Mouse (Mus musculus): ENCODE data around the gene Fstl3. TPM values are rescaled to one million over a fixed set of nuclear protein-coding genes. Genes with fewer than 3 reads are reported as not detected.

The Fstl3 gene
- total RNA-seq, 2 experiments from 2014 or later: 1.7 to 2.2 TPM

GRCm38 (mm10) chr10:79781139-79781538 lies 4.1 kb downstream of the Fstl3 start:
- DNase-seq (ENCODE audit: low spot score in 2 of 2): no peak
- intact Hi-C loops (cut with DNase I): no loop called here

DNA sequence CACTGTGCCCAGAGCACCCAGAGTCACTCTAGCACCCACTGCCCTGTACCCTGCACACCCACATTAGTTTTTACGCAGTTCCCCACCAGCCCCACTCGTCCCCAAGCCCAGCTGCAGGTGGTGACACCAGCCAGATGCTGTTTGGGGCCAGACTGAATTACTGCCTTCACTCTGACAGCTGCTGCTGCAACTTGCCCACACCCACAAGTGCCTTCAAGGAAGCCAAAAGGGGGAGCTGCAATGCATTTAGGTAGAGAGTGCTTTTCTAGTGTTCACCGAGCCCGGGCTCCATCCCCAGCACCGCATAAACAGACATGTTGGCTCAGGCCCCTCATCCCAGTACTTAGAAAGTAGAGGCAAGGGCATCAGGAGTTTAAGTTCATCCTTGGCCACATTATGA lies 4.9 kb downstream of the Fstl3 start:
- intact Hi-C loops (cut with DNase I): no loop called here
- no peak for DNase-seq (ENCODE audit: low spot score in 2 of 2)

- DNase-seq (ENCODE audit: low spot score in 2 of 2): no peak
- intact Hi-C loops (cut with DNase I): no loop called here
These were observed 6.0 kb downstream of the Fstl3 start for GRCm38 (mm10) chr10:79783050-79783449.

- intact Hi-C loops (cut with DNase I): no loop called here
- no peak for DNase-seq (ENCODE audit: low spot score in 2 of 2)
These were observed 7.1 kb downstream of the Fstl3 start for GRCm38 (mm10) chr10:79783920-79784800.

DNA sequence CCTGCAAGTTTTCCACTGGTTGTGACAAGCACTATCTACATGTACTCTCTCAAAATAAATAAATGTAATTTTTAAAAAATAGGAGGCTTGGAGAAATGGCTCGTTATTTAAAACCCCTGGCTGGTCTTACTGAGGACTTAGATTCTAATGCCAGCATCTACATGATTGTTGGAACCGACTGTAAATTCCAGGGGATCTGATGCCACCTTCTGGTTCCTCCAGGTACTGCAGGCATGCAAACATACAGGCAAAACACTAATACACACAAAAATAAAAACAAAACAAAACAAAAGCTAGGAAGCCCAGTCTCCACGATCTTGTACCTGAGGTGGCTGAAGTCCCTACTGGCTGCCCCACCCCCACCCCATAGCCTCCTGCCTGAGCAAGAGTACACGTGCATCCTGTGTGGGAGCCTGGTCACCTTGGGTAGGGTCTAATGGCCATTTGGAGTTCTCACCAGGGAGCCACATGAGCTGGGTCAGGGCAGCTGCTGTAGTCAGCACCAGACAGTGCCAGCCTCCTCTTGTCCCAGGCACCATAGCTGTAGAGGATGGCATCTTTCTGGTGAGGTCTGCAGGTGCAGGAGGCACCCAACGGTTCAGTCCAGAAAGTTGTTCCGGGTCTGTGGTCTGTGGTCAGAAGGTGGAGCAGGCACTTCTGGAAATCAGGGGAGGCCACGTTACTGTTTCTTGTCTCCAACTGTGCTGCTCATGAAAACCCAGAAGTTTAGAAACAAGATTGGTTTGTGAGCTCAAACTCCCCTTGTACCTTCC lies 11.5 kb downstream of the Fstl3 start:
- intact Hi-C loops (cut with DNase I): no loop called here
- DNase-seq (ENCODE audit: low spot score in 2 of 2): peak; percentile 76 to 84

GRCm38 (mm10) chr10:79789581-79789980 lies 12.5 kb downstream of the Fstl3 start:
- intact Hi-C loops (cut with DNase I): no loop called here

GRCm38 (mm10) chr10:79790861-79791260 lies 13.8 kb downstream of the Fstl3 start, which contains the start of gene Prss57:
Gene Prss57 (minus strand): TSS chr10:79790961.
- DNase-seq (ENCODE audit: low spot score in 2 of 2): no peak
- intact Hi-C loops (cut with DNase I): no loop called here

More at GRCm38 (mm10) chr10:79789581-79789980, 12.5 kb downstream of the Fstl3 start:
- no peak for DNase-seq (ENCODE audit: low spot score in 2 of 2)

GRCm38 (mm10) chr10:79792339-79793040 lies 15.4 kb downstream of the Fstl3 start:
- intact Hi-C loops (cut with DNase I): loop anchor here (1.0 kb wide), 1 partner anchor 20 kb away; no protein-coding TSS in a partner anchor

DNA sequence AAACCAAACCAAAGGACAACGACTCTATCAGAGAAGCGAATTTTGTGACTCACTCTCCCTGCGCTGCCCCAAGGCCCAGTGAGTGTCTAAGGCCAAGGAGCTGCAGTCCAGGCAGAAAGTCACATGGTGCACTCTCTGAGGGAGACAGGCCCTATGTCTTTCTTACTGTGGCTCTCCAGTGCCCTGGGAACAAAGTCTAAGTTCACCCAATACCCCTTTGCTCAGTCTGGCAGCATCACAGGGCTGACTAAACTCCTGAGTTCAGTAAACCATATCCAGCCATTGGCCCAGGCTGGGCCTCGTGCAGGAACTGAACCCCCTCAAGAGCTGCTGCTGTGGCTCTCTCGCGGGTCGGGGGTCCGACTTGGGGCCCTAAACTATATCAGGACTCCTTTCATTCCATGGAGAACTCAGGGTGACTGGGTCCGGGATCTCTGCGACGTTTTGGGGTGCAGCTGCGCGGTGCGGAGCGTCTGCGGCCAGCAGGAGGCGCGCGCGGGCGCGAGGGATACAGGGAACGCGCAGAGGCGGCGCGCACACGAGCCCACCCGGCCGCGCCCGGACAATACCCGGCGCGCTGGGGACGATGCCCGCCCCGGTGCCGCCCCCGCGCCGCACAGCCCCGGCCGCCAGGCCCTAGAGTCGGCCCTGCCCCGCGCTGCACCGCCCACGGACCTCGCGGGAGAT lies 16.1 kb downstream of the Fstl3 start, which contains the start of gene Palm:
TSS of gene Palm (plus strand) at position 522 of the 687 bp plus-strand sequence.
- peak; percentile 76 to 88 for DNase-seq (ENCODE audit: low spot score in 2 of 2)

More at GRCm38 (mm10) chr10:79792339-79793040, 15.4 kb downstream of the Fstl3 start:
- no peak for DNase-seq (ENCODE audit: low spot score in 2 of 2)

GRCm38 (mm10) chr10:79793738-79794490 lies 16.8 kb downstream of the Fstl3 start:
- DNase-seq (ENCODE audit: low spot score in 2 of 2): peak in 1 of 2 experiments; percentile 65
- intact Hi-C loops (cut with DNase I): loop anchor here (1.0 kb wide), 1 partner anchor 18 kb away; no protein-coding TSS in a partner anchor

More for the DNA sequence above, 16.1 kb downstream of the Fstl3 start, which contains the start of gene Palm:
- intact Hi-C loops (cut with DNase I): loop anchor here (1.0 kb wide), 1 partner anchor 19 kb away; no protein-coding TSS in a partner anchor

DNA sequence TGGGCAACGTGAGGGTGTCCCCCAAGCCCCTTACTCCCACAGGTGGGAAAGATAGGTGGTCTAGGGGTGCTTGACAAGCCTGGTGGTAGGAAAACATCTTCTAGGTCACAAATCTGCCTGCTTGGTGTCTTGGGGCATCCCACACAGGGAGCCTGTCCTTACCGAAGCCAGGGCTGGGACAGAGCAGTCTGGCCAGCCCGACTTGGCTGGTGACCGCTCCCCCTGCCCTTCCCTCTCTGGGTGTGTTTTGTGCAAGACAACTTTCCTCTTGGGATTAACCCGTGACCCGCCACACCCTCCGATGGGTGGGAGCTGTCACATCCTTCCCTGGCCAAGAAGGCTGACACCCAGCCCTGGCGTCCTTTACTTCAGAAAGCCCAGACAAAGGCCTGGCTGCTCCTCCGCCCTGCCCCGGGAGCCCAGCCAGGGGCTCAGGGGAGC lies 17.4 kb downstream of the Fstl3 start:
- intact Hi-C loops (cut with DNase I): no loop called here
- DNase-seq (ENCODE audit: low spot score in 2 of 2): no peak

DNA sequence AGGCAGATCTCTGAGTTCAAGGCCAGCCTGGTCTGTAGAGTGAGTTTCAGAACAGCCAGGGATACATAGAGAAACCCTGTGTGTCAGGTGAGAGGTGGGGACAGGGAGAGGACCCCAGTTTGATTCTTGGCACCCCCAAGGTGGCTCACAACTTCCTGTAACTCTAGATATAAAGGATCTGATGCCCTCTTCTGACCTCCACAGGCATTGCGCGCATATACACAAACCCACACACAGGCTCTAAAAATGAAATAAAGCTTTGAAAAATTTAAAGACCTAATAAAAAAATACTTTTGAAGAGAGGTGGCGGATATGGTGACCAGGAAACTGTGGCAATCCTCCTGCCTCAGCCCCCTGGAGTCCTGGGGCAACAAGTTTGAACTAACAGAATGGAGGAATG lies 18.8 kb downstream of the Fstl3 start:
- no peak for DNase-seq (ENCODE audit: low spot score in 2 of 2)

DNA sequence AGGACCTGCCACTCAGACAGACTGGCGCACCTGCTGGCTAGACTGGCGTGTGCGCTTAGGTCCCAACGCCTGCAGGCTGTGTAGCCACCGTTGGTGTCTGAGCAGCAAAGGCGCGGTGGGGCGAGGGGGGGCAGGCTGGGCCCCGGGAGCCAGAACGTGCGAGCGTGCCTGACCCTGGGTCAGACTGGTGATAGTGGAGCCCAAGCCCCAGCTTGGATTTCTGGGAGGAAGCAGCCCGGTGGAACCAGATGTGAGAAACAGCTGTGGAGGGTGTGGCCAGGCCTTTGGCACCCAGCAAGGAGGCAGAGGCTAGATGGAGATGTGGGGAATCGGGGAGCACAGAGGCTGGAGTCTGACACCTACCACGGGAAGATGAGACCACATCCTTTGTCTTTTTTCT lies 20.3 kb downstream of the Fstl3 start:
- intact Hi-C loops (cut with DNase I): no loop called here
- no peak for DNase-seq (ENCODE audit: low spot score in 2 of 2)

More for the DNA sequence above, 18.8 kb downstream of the Fstl3 start:
- intact Hi-C loops (cut with DNase I): no loop called here

DNA sequence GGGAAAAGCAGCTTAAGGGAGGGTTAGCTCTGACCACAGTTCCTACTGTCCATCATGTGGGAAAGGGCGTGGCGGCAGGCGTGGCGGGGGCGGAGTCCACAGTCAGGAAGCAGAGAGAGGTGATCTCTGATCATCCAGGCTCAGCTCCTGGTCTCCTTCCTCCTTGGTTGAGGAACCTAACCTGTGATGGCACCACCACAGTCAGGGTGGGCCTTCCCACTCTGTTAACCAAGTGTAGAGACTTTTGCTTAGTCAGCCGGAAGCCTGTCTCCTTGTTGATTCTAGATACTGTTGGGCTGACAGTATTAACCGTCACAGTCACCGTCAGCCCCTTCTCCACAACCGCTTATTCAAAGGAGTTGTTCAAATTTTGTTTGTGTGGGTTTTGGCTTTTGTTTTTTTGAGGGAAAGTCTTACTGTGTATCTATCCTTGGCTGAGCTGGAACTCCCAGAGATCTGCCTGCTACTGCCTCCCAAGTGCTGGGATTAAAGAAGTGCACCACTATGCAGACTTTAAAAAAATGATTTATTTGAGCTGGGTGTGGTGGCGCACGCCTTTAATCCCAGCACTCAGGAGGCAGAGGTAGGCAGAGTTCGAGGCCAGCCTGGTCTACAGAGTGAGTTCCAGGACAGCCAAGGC lies 21.3 kb downstream of the Fstl3 start:
- intact Hi-C loops (cut with DNase I): no loop called here
- DNase-seq (ENCODE audit: low spot score in 2 of 2): no peak

DNA sequence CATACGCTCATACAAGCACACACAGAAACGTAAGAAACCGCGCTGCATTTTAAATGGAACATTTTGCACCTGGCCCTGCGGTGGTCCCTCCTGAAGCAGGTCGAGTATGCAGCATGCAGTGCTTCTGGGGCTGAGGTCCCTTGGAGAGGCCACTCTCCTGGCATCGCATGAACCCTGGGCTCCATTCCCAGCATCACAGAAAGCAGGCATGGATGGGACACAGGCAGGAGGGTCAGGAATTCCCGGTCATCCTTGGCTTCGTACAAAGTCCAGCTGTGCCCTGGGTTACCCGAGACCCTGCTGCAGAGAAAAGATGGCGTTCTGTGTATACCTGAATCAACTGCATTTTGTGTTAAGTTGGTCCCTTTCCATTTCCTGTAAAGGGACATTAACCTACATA lies 23.4 kb downstream of the Fstl3 start:
- intact Hi-C loops (cut with DNase I): no loop called here
- DNase-seq (ENCODE audit: low spot score in 2 of 2): no peak

- DNase-seq (ENCODE audit: low spot score in 2 of 2): no peak
- intact Hi-C loops (cut with DNase I): no loop called here
These were observed 24.8 kb downstream of the Fstl3 start for GRCm38 (mm10) chr10:79801837-79802236.

- DNase-seq (ENCODE audit: low spot score in 2 of 2): peak; percentile 53 to 68
- intact Hi-C loops (cut with DNase I): no loop called here
These were observed 25.4 kb downstream of the Fstl3 start for GRCm38 (mm10) chr10:79802331-79802971.
